Mouse (Mus musculus) limb, embryonic 10.5 days (tissue): ENCODE results near the gene Piezo1. TPM values are rescaled to one million over a fixed set of nuclear protein-coding genes. Genes with fewer than 3 reads are reported as not detected.

ENCODE experiments used
- DNase-seq: peaks from one replicate; pipeline ENCODE4 v3.0.0-alpha.2; 2017; ENCODE audit warnings: low spot score
- H3K27ac ChIP-seq: fragments of 300-500 bp; sonication (generic); 2 replicates; pipeline ENCODE4 v1.5.1; 2016; ENCODE audit warnings: mild to moderate bottlenecking
- H3K27me3 ChIP-seq: fragments of 300-500 bp; sonication (generic); 2 replicates; pipeline ENCODE4 v1.6.1; 2016; ENCODE audit warnings: low read depth, mild to moderate bottlenecking; ENCODE audit not compliant: poor library complexity, severe bottlenecking
- H3K36me3 ChIP-seq: fragments of 300-500 bp; sonication (generic); 2 replicates; pipeline ENCODE4 v1.6.1; 2016; ENCODE audit warnings: mild to moderate bottlenecking, moderate library complexity
- H3K4me1 ChIP-seq: fragments of 300-500 bp; sonication (generic); 2 replicates; pipeline ENCODE4 v1.6.1; 2016
- H3K4me3 ChIP-seq: fragments of 300-500 bp; sonication (generic); 2 replicates; pipeline ENCODE4 v1.5.1; 2016; ENCODE audit warnings: mild to moderate bottlenecking, moderate library complexity
- H3K9me3 ChIP-seq: fragments of 300-500 bp; sonication (generic); replicated peaks from 2 replicates; pipeline ENCODE4 v1.6.1; 2016; ENCODE audit warnings: mild to moderate bottlenecking
- WGBS: fragments of 180-500 bp; shearing (Covaris S2); methylation state at CpG from one replicate; pipeline ENCODE4 v1.1.7; 2016; 5-methylcytosine and 5-hydroxymethylcytosine counted together
- polyA plus RNA-seq: library from polyadenylated mRNA; unstranded; fragments of >200 nt; fragmentation: Nextera tagmentation; extraction: Ambion mirVana; gene quantifications from 2 replicates; pipeline ENCODE4 v1.2.1, GENCODE M21; 2016

Gene Piezo1
- polyA plus RNA-seq, 1 experiment from 2014 or later: 10.7 TPM

GRCm38 (mm10) chr8:122526526-122527170 lies 24.5 kb downstream of the Piezo1 start:
- Histone ChIP-seq H3K36me3 (peaks cover 7% of the 10 kb centered on the region; the same call in 1 of the 2 replicates), H3K4me3 (0 out of 2 replicates have a peak overlapping the region, but pooled peaks have one; percentile 4), H3K27me3 (no peaks in the 10 kb centered on the region), H3K4me1 (peaks cover 58% of the 10 kb centered on the region), H3K27ac (peak overlapping the region; percentile 59), H3K9me3 (no peaks in the 10 kb centered on the region)
- DNase-seq: no peak
- 65% methylated on average over 7 of the region's 7 CpGs for WGBS

GRCm38 (mm10) chr8:122526084-122526483 lies 25.0 kb downstream of the Piezo1 start:
- 77% methylated on average over 3 of the region's 3 CpGs for WGBS
- no peaks in the 10 kb centered on the region for H3K9me3 ChIP-seq
- H3K4me3 ChIP-seq: no peak overlapping the region
- DNase-seq: no peak
- peak overlapping the region; percentile 59; the same call in 1 of the 2 replicates for H3K27ac ChIP-seq
- no peaks in the 10 kb centered on the region for H3K27me3 ChIP-seq
- peaks cover 7% of the 10 kb centered on the region; the same call in 1 of the 2 replicates for H3K36me3 ChIP-seq
- peaks cover 54% of the 10 kb centered on the region for H3K4me1 ChIP-seq

GRCm38 (mm10) chr8:122525004-122525403 lies 26.1 kb downstream of the Piezo1 start:
- Histone ChIP-seq H3K4me3 (no peak overlapping the region), H3K4me1 (peaks cover 55% of the 10 kb centered on the region), H3K36me3 (peaks cover 7% of the 10 kb centered on the region; the same call in 1 of the 2 replicates), H3K27me3 (no peaks in the 10 kb centered on the region), H3K9me3 (no peaks in the 10 kb centered on the region), H3K27ac (peak overlapping the region; percentile 81)
- no peak for DNase-seq
- 70% methylated on average over 6 of the region's 6 CpGs for WGBS

- peak overlapping the region; percentile 81 for H3K27ac ChIP-seq
- peak overlapping the region; percentile 28 for H3K4me3 ChIP-seq
- no peaks in the 10 kb centered on the region for H3K9me3 ChIP-seq
- 85% methylated on average over 6 of the region's 6 CpGs for WGBS
- peaks cover 7% of the 10 kb centered on the region; the same call in 1 of the 2 replicates for H3K36me3 ChIP-seq
- no peak for DNase-seq
- H3K27me3 ChIP-seq: no peaks in the 10 kb centered on the region
- H3K4me1 ChIP-seq: peaks cover 60% of the 10 kb centered on the region
These were observed 26.6 kb downstream of the Piezo1 start for GRCm38 (mm10) chr8:122524506-122524905.

GRCm38 (mm10) chr8:122523652-122524360 lies 27.3 kb downstream of the Piezo1 start:
- Histone ChIP-seq H3K9me3 (no peaks in the 10 kb centered on the region), H3K36me3 (peaks cover 7% of the 10 kb centered on the region; the same call in 1 of the 2 replicates), H3K27me3 (no peaks in the 10 kb centered on the region), H3K4me1 (peaks cover 65% of the 10 kb centered on the region), H3K4me3 (peak overlapping the region; percentile 28), H3K27ac (peak overlapping the region; percentile 81)
- 25% methylated on average over 23 of the region's 23 CpGs for WGBS
- peak; percentile 43 for DNase-seq

GRCm38 (mm10) chr8:122522796-122523651 lies 28.1 kb downstream of the Piezo1 start:
- DNase-seq: peak; percentile 48
- Histone ChIP-seq H3K27ac (peak overlapping the region; percentile 81), H3K27me3 (no peaks in the 10 kb centered on the region), H3K4me3 (peak overlapping the region; percentile 28), H3K36me3 (peaks cover 3% of the 10 kb centered on the region; the same call in 1 of the 2 replicates), H3K9me3 (no peaks in the 10 kb centered on the region), H3K4me1 (peaks cover 73% of the 10 kb centered on the region)
- WGBS: 47% methylated on average over 14 of the region's 14 CpGs

- peaks cover 73% of the 10 kb centered on the region for H3K4me1 ChIP-seq
These were observed 30.5 kb downstream of the Piezo1 start for GRCm38 (mm10) chr8:122520611-122521010.

GRCm38 (mm10) chr8:122517541-122518190 lies 33.5 kb downstream of the Piezo1 start:
- Histone ChIP-seq H3K9me3 (no peaks in the 10 kb centered on the region), H3K4me1 (peaks cover 57% of the 10 kb centered on the region), H3K27me3 (no peaks in the 10 kb centered on the region), H3K27ac (peak overlapping the region; percentile 90), H3K4me3 (peak overlapping the region; percentile 20; the same call in 1 of the 2 replicates), H3K36me3 (peaks cover 10% of the 10 kb centered on the region)
- 17% methylated on average over 6 of the region's 6 CpGs for WGBS
- peak; percentile 52 for DNase-seq

More at GRCm38 (mm10) chr8:122520611-122521010, 30.5 kb downstream of the Piezo1 start:
- Histone ChIP-seq H3K27me3 (no peaks in the 10 kb centered on the region), H3K27ac (peak overlapping the region; percentile 56), H3K36me3 (no peaks in the 10 kb centered on the region), H3K9me3 (no peaks in the 10 kb centered on the region), H3K4me3 (no peak overlapping the region)
- no peak for DNase-seq
- WGBS: 88% methylated on average over 11 of the region's 11 CpGs

- no peak overlapping the region for H3K4me3 ChIP-seq
- no peaks in the 10 kb centered on the region for H3K9me3 ChIP-seq
- H3K27ac ChIP-seq: 0 out of 2 replicates have a peak overlapping the region, but pooled peaks have one; percentile 1
- H3K27me3 ChIP-seq: no peaks in the 10 kb centered on the region
- no peak for DNase-seq
- peaks cover 17% of the 10 kb centered on the region for H3K36me3 ChIP-seq
- WGBS: 95% methylated on average over 14 of the region's 14 CpGs
- H3K4me1 ChIP-seq: peaks cover 70% of the 10 kb centered on the region
These were observed 35.4 kb downstream of the Piezo1 start for GRCm38 (mm10) chr8:122515699-122516098.

- Histone ChIP-seq H3K36me3 (peaks cover 25% of the 10 kb centered on the region), H3K4me1 (peaks cover 48% of the 10 kb centered on the region), H3K4me3 (no peak overlapping the region), H3K27ac (peak overlapping the region; percentile 43; the same call in 1 of the 2 replicates), H3K9me3 (no peaks in the 10 kb centered on the region), H3K27me3 (no peaks in the 10 kb centered on the region)
- 80% methylated on average over 7 of the region's 7 CpGs for WGBS
- DNase-seq: no peak
These were observed 38.7 kb downstream of the Piezo1 start for GRCm38 (mm10) chr8:122512392-122512791.

- no peak overlapping the region for H3K4me3 ChIP-seq
- H3K9me3 ChIP-seq: no peaks in the 10 kb centered on the region
- H3K27ac ChIP-seq: 0 out of 2 replicates have a peak overlapping the region, but pooled peaks have one; percentile 33
- H3K27me3 ChIP-seq: no peaks in the 10 kb centered on the region
- WGBS: 84% methylated on average over 16 of the region's 16 CpGs
- H3K4me1 ChIP-seq: peaks cover 40% of the 10 kb centered on the region
- DNase-seq: no peak
- H3K36me3 ChIP-seq: peaks cover 27% of the 10 kb centered on the region
These were observed 39.6 kb downstream of the Piezo1 start for GRCm38 (mm10) chr8:122511552-122511951.

GRCm38 (mm10) chr8:122500856-122501255 lies 50.3 kb downstream of the Piezo1 start:
- peak; percentile 89 for DNase-seq
- peaks cover 21% of the 10 kb centered on the region for H3K4me1 ChIP-seq
- 37% methylated on average over 10 of the region's 10 CpGs for WGBS
- no peaks in the 10 kb centered on the region for H3K27me3 ChIP-seq
- no peak overlapping the region for H3K27ac ChIP-seq
- H3K4me3 ChIP-seq: no peak overlapping the region
- no peaks in the 10 kb centered on the region for H3K9me3 ChIP-seq
- peaks cover 63% of the 10 kb centered on the region for H3K36me3 ChIP-seq
